Mouse (Mus musculus) kidney, embryonic 16.5 days (tissue): ENCODE results near the gene Ap2b1. TPM values are rescaled to one million over a fixed set of nuclear protein-coding genes. Genes with fewer than 3 reads are reported as not detected.
A peak's percentile ranks its signal among the peaks of the same experiment; 100 is the strongest.

Experiments
- ATAC-seq: fragments of 200-750 bp; cut with Nextera tagmentation; 2 replicates; pipeline ENCODE4 v1.8.0; 2017; ENCODE audit warnings: moderate TSS enrichment; ENCODE audit not compliant: low FRiP score, low TSS enrichment
- H3K27ac ChIP-seq: fragments of 300-500 bp; sonication (generic); 2 replicates; pipeline ENCODE4 v1.5.1; 2014; ENCODE audit warnings: low read length
- H3K27me3 ChIP-seq: fragments of 300-500 bp; sonication (generic); 2 replicates; pipeline ENCODE4 v1.6.1; 2014; ENCODE audit warnings: low read length, control low read depth, mixed read lengths; ENCODE audit not compliant: insufficient read depth
- H3K36me3 ChIP-seq: fragments of 300-500 bp; sonication (generic); 2 replicates; pipeline ENCODE4 v1.6.1; 2014; ENCODE audit warnings: low read length, control low read depth, mixed read lengths; ENCODE audit not compliant: insufficient read depth
- H3K4me1 ChIP-seq: fragments of 300-500 bp; sonication (generic); 2 replicates; pipeline ENCODE4 v1.6.1; 2014; ENCODE audit warnings: low read length, control low read depth, mixed read lengths; ENCODE audit not compliant: insufficient read depth
- H3K4me2 ChIP-seq: fragments of 300-500 bp; sonication (generic); replicated peaks from 2 replicates; pipeline ENCODE4 v1.6.1; 2014; ENCODE audit warnings: low read depth, low read length
- H3K4me3 ChIP-seq: fragments of 300-500 bp; sonication (generic); 2 replicates; pipeline ENCODE4 v1.5.1; 2014; ENCODE audit warnings: mild to moderate bottlenecking, low read length
- H3K9ac ChIP-seq: fragments of 300-500 bp; sonication (generic); replicated peaks from 2 replicates; pipeline ENCODE4 v1.6.1; 2014; ENCODE audit warnings: low read length
- H3K9me3 ChIP-seq: fragments of 300-500 bp; sonication (generic); 2 replicates; pipeline ENCODE4 v1.6.1; 2016; ENCODE audit warnings: low read length, control low read depth
- WGBS: fragments of 180-500 bp; shearing (Covaris S2); extraction: QIAGEN DNeasy Blood & Tissue Kit; methylation state at CpG from one replicate; pipeline ENCODE4 v1.1.7; 2014; 5-methylcytosine and 5-hydroxymethylcytosine counted together
- polyA plus RNA-seq: library from polyadenylated mRNA; unstranded; fragments of >200 nt; fragmentation: Nextera tagmentation; extraction: Ambion mirVana; gene quantifications from 2 replicates; pipeline ENCODE4 v1.2.1, GENCODE M21; 2015

Ap2b1 gene
- polyA plus RNA-seq, 1 experiment from 2014 or later, result 64.2 TPM

GRCm38 (mm10) chr11:83382876-83383531 lies 84.2 kb downstream of the Ap2b1 start:
- no peak for ATAC-seq
- Histone ChIP-seq H3K36me3 (no peaks in the 10 kb centered on the region; the same call in 1 of the 2 replicates), H3K4me3 (no peak overlapping the region), H3K27me3 (no peaks in the 10 kb centered on the region), H3K9ac (no peak overlapping the region), H3K27ac (no peak overlapping the region), H3K4me1 (no peaks in the 10 kb centered on the region), H3K4me2 (no peak overlapping the region), H3K9me3 (no peaks in the 10 kb centered on the region)
- WGBS, result 71% methylated on average over 9 of the region's 9 CpGs

GRCm38 (mm10) chr11:83383532-83383887 lies 84.7 kb downstream of the Ap2b1 start:
- ATAC-seq, result no peak
- Histone ChIP-seq H3K36me3 (no peaks in the 10 kb centered on the region; the same call in 1 of the 2 replicates), H3K4me2 (no peak overlapping the region), H3K4me1 (no peaks in the 10 kb centered on the region), H3K27me3 (no peaks in the 10 kb centered on the region), H3K27ac (no peak overlapping the region), H3K4me3 (no peak overlapping the region), H3K9me3 (no peaks in the 10 kb centered on the region), H3K9ac (no peak overlapping the region)
- WGBS, result 97% methylated on average over 1 of the region's 1 CpGs

- H3K27me3 ChIP-seq, result no peaks in the 10 kb centered on the region
- H3K36me3 ChIP-seq, result peaks cover 35% of the 10 kb centered on the region
- H3K4me1 ChIP-seq, result no peaks in the 10 kb centered on the region
- 91% methylated on average over 4 of the region's 4 CpGs for WGBS
- no peak overlapping the region for H3K27ac ChIP-seq
- H3K9ac ChIP-seq, result no peak overlapping the region
- no peak overlapping the region for H3K4me2 ChIP-seq
- no peak overlapping the region for H3K4me3 ChIP-seq
- H3K9me3 ChIP-seq, result no peaks in the 10 kb centered on the region
- no peak for ATAC-seq
These were observed 94.2 kb downstream of the Ap2b1 start for GRCm38 (mm10) chr11:83393062-83393461.

GRCm38 (mm10) chr11:83394802-83395439 lies 96.1 kb downstream of the Ap2b1 start:
- H3K27ac ChIP-seq, result no peak overlapping the region
- no peak for ATAC-seq
- peaks cover 38% of the 10 kb centered on the region for H3K36me3 ChIP-seq
- H3K4me2 ChIP-seq, result no peak overlapping the region
- H3K27me3 ChIP-seq, result no peaks in the 10 kb centered on the region
- no peak overlapping the region for H3K9ac ChIP-seq
- 65% methylated on average over 6 of the region's 6 CpGs for WGBS
- H3K4me3 ChIP-seq, result no peak overlapping the region
- no peaks in the 10 kb centered on the region for H3K9me3 ChIP-seq
- H3K4me1 ChIP-seq, result no peaks in the 10 kb centered on the region

GRCm38 (mm10) chr11:83397626-83398025 lies 98.8 kb downstream of the Ap2b1 start:
- no peaks in the 10 kb centered on the region for H3K4me1 ChIP-seq
- peaks cover 37% of the 10 kb centered on the region for H3K36me3 ChIP-seq
- H3K27me3 ChIP-seq, result no peaks in the 10 kb centered on the region
- H3K4me3 ChIP-seq, result no peak overlapping the region
- no peak overlapping the region for H3K9ac ChIP-seq
- no peaks in the 10 kb centered on the region for H3K9me3 ChIP-seq
- 90% methylated on average over 7 of the region's 7 CpGs for WGBS
- H3K27ac ChIP-seq, result no peak overlapping the region
- no peak overlapping the region for H3K4me2 ChIP-seq
- no peak for ATAC-seq

GRCm38 (mm10) chr11:83398724-83399123 lies 99.9 kb downstream of the Ap2b1 start:
- WGBS, result 77% methylated on average over 5 of the region's 5 CpGs
- H3K36me3 ChIP-seq, result peaks cover 37% of the 10 kb centered on the region
- no peaks in the 10 kb centered on the region for H3K9me3 ChIP-seq
- no peaks in the 10 kb centered on the region for H3K27me3 ChIP-seq
- no peak overlapping the region for H3K9ac ChIP-seq
- H3K4me1 ChIP-seq, result no peaks in the 10 kb centered on the region
- no peak overlapping the region for H3K4me2 ChIP-seq
- ATAC-seq, result no peak
- no peak overlapping the region for H3K27ac ChIP-seq
- no peak overlapping the region for H3K4me3 ChIP-seq

- Histone ChIP-seq H3K9ac (no peak overlapping the region), H3K4me2 (no peak overlapping the region), H3K27me3 (no peaks in the 10 kb centered on the region), H3K9me3 (no peaks in the 10 kb centered on the region), H3K36me3 (peaks cover 21% of the 10 kb centered on the region; the same call in 1 of the 2 replicates), H3K4me1 (no peaks in the 10 kb centered on the region), H3K4me3 (no peak overlapping the region), H3K27ac (no peak overlapping the region)
- no peak for ATAC-seq
- WGBS, result 84% methylated on average over 7 of the region's 7 CpGs
These were observed 105.0 kb downstream of the Ap2b1 start for GRCm38 (mm10) chr11:83403787-83404186.

- no peak for ATAC-seq
- 69% methylated on average over 3 of the region's 3 CpGs for WGBS
- no peaks in the 10 kb centered on the region for H3K27me3 ChIP-seq
- no peak overlapping the region for H3K27ac ChIP-seq
- H3K9me3 ChIP-seq, result no peaks in the 10 kb centered on the region
- no peak overlapping the region for H3K4me2 ChIP-seq
- no peak overlapping the region for H3K9ac ChIP-seq
- H3K4me3 ChIP-seq, result no peak overlapping the region
- peaks cover 13% of the 10 kb centered on the region; the same call in 1 of the 2 replicates for H3K36me3 ChIP-seq
- H3K4me1 ChIP-seq, result no peaks in the 10 kb centered on the region
These were observed 107.6 kb downstream of the Ap2b1 start for GRCm38 (mm10) chr11:83406391-83406790.

- Histone ChIP-seq H3K4me2 (no peak overlapping the region), H3K27me3 (no peaks in the 10 kb centered on the region), H3K36me3 (peaks cover 8% of the 10 kb centered on the region; the same call in 1 of the 2 replicates), H3K27ac (no peak overlapping the region), H3K4me1 (no peaks in the 10 kb centered on the region), H3K9me3 (no peaks in the 10 kb centered on the region), H3K4me3 (no peak overlapping the region), H3K9ac (no peak overlapping the region)
- ATAC-seq, result no peak
- 30% methylated on average over 8 of the region's 8 CpGs for WGBS
These were observed 109.4 kb downstream of the Ap2b1 start for GRCm38 (mm10) chr11:83408242-83408641.

GRCm38 (mm10) chr11:83409087-83409754 lies 110.4 kb downstream of the Ap2b1 start, which contains the start of gene Rasl10b:
TSS of gene Rasl10b (plus strand) at chr11:83409137.
- no peaks in the 10 kb centered on the region for H3K36me3 ChIP-seq
- no peaks in the 10 kb centered on the region for H3K9me3 ChIP-seq
- no peaks in the 10 kb centered on the region for H3K4me1 ChIP-seq
- WGBS, result 4% methylated on average over 31 of the region's 44 CpGs
- peak within 1 kb of the TSS; percentile 96 for H3K4me2 ChIP-seq
- peak within 1 kb of the TSS; percentile 71 for H3K9ac ChIP-seq
- H3K27me3 ChIP-seq, result no peaks in the 10 kb centered on the region
- peak within 1 kb of the TSS; percentile 70 for H3K4me3 ChIP-seq
- peak; percentile 66; the same call in 1 of the 2 replicates for ATAC-seq
- H3K27ac ChIP-seq, result no peak within 1 kb of the TSS
